Mouse (Mus musculus) hindbrain, postnatal 0 days (tissue): ENCODE results near the gene Tnfsfm13. TPM values are rescaled to one million over a fixed set of nuclear protein-coding genes. Genes with fewer than 3 reads are reported as not detected.
"Not testable (repeated sequence)": the region's sequence is repeated elsewhere in the genome, so short reads cannot be mapped to it uniquely, and the experiment has no call there.

Experiments
- ATAC-seq: fragments of 200-750 bp; cut with Nextera tagmentation; 2 replicates; pipeline ENCODE4 v1.8.0; 2017; ENCODE audit warnings: mild to moderate bottlenecking, moderate TSS enrichment, moderate library complexity
- DNase-seq: peaks from one replicate; pipeline ENCODE4 v3.0.0-alpha.2; 2015; ENCODE audit warnings: low spot score
- H3K27ac ChIP-seq: fragments of 300-500 bp; sonication (generic); 2 replicates; pipeline ENCODE4 v1.5.1; 2014; ENCODE audit warnings: mild to moderate bottlenecking
- H3K27me3 ChIP-seq: fragments of 300-500 bp; sonication (generic); 2 replicates; pipeline ENCODE4 v1.6.1; 2014; ENCODE audit warnings: low read length, mixed read lengths; ENCODE audit not compliant: insufficient read depth
- H3K36me3 ChIP-seq: fragments of 300-500 bp; sonication (generic); 2 replicates; pipeline ENCODE4 v1.6.1; 2014; ENCODE audit warnings: low read length, mixed read lengths; ENCODE audit not compliant: insufficient read depth
- H3K4me1 ChIP-seq: fragments of 300-500 bp; sonication (generic); 2 replicates; pipeline ENCODE4 v1.6.1; 2014; ENCODE audit warnings: antibody characterized with exemption, low read length, mixed read lengths; ENCODE audit not compliant: insufficient read depth
- H3K4me2 ChIP-seq: fragments of 300-500 bp; sonication (generic); 2 replicates; pipeline ENCODE4 v1.6.1; 2014; ENCODE audit warnings: low read depth, mild to moderate bottlenecking, low read length, moderate library complexity, mixed read lengths
- H3K4me3 ChIP-seq: fragments of 300-500 bp; sonication (generic); 2 replicates; pipeline ENCODE4 v1.5.1; 2014; ENCODE audit warnings: low read length
- H3K9ac ChIP-seq: fragments of 300-500 bp; sonication (generic); replicated peaks from 2 replicates; pipeline ENCODE4 v1.6.1; 2014; ENCODE audit warnings: mild to moderate bottlenecking, low read length, moderate library complexity, mixed read lengths
- H3K9me3 ChIP-seq: fragments of 300-500 bp; sonication (generic); 2 replicates; pipeline ENCODE4 v1.6.1; 2016; ENCODE audit warnings: low read length, mixed read lengths
- CTCF ChIP-seq: IDR thresholded peaks from 2 replicates; pipeline ENCODE4 v1.5.1; 2016; ENCODE audit warnings: antibody characterized with exemption, control low read depth, low read depth
- WGBS: fragments of 180-500 bp; shearing (Covaris S2); extraction: QIAGEN DNeasy Blood & Tissue Kit; methylation state at CpG from one replicate; pipeline ENCODE4 v1.1.7; 2014; 5-methylcytosine and 5-hydroxymethylcytosine counted together
- polyA plus RNA-seq: library from polyadenylated mRNA; unstranded; fragments of >200 nt; fragmentation: Nextera tagmentation; extraction: Ambion mirVana; gene quantifications from 2 replicates; pipeline ENCODE4 v1.2.1, GENCODE M21; 2015
- total RNA-seq: library from RNA; depleted of rRNA; stranded (reverse); fragments of >200 nt; gene quantifications from 2 replicates; pipeline ENCODE4 v1.2.3, GENCODE M21; 2014; rRNA removed

Tnfsfm13 gene
- total RNA-seq = 0.94 and 4.6 TPM in 2 replicates
- 2.0 and 2.8 TPM in 2 replicates for polyA plus RNA-seq

- peak; percentile 51 for DNase-seq
- Histone ChIP-seq H3K4me1 (no peaks in the 10 kb centered on the region; the same call in 1 of the 2 replicates), H3K27me3 (no peaks in the 10 kb centered on the region), H3K9ac (peak within 1 kb of the TSS; percentile 69), H3K9me3 (no peaks in the 10 kb centered on the region), H3K36me3 (no peaks in the 10 kb centered on the region), H3K27ac (peak within 1 kb of the TSS; percentile 49; the same call in 1 of the 2 replicates), H3K4me2 (peak within 1 kb of the TSS; percentile 86), H3K4me3 (peak within 1 kb of the TSS; percentile 46)
- no peak for TF ChIP-seq CTCF
- peak; percentile 70 for ATAC-seq
- 1% methylated on average over 32 of the region's 41 CpGs for WGBS
Observed at GRCm38 (mm10) chr11:69695361-69696181, at the start of gene Tnfsfm13, which contains the start of gene Tnfsf12. Gene Tnfsfm13, minus strand, starts transcription at chr11:69696098. Gene Tnfsf12, minus strand, starts transcription at chr11:69695849.

DNA sequence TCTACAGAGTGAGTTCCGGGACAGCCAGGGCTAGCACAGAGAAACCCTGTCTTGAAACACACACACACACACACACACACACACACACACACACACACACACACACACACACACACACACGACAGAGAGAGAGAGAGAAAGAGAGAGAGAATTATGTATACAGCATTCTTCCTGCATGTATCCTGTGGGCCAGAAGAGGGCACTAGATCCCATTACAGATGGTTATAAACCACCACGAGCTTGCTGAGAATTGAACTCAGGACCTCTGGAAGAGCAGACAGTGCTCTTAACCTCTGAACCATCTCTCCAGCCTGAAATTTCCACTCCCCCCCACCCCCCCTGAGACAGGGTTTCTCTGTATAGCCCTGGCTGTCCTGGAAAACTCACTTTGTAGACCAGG, 35.5 kb upstream of the Tnfsfm13 start:
- TF ChIP-seq CTCF = peak; percentile 9; the same call in 1 of the 2 replicates
- 82% methylated on average over 2 of the region's 3 CpGs for WGBS
- H3K9ac ChIP-seq, ATAC-seq, H3K4me3 ChIP-seq, H3K27me3 ChIP-seq, DNase-seq, H3K27ac ChIP-seq, H3K9me3 ChIP-seq, H3K4me2 ChIP-seq, H3K4me1 ChIP-seq: not testable (repeated sequence)
- H3K36me3 ChIP-seq = peaks cover 24% of the 10 kb centered on the region

- no peaks in the 10 kb centered on the region for H3K4me1 ChIP-seq
- no peaks in the 10 kb centered on the region for H3K27me3 ChIP-seq
- H3K4me3 ChIP-seq = no peak overlapping the region
- ATAC-seq = no peak
- no peak overlapping the region for H3K27ac ChIP-seq
- 14% methylated on average over 3 of the region's 3 CpGs for WGBS
- DNase-seq = peak; percentile 69
- TF ChIP-seq CTCF = peak; percentile 54
- H3K36me3 ChIP-seq = peaks cover 2% of the 10 kb centered on the region
- no peak overlapping the region for H3K9ac ChIP-seq
- no peaks in the 10 kb centered on the region for H3K9me3 ChIP-seq
- no peak overlapping the region for H3K4me2 ChIP-seq
Observed at GRCm38 (mm10) chr11:69729063-69729462, 33.2 kb upstream of the Tnfsfm13 start.

DNA sequence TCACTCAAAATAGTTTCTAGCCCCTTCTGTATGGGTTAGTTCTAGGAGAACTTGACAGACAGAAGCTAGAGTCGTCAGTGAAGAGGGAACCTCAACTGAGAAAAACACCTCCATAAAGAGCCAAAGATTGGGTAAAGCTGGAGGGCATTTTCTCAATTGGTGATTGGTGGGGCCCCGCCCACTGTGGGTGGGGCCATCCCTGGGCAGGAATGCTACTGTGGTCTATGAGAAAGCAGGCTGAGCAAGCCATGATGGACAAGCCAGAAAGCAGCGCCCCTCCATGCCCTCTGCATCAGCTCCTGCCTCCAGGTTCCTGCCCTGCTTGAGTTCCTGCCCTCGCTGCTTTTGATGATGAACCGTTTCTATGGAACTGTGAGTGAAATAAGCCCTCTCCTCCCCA, 30.1 kb upstream of the Tnfsfm13 start:
- Histone ChIP-seq H3K36me3 (no peaks in the 10 kb centered on the region), H3K27me3 (no peaks in the 10 kb centered on the region), H3K4me2 (no peak overlapping the region), H3K9ac (no peak overlapping the region), H3K4me1 (no peaks in the 10 kb centered on the region), H3K27ac (no peak overlapping the region), H3K9me3 (no peaks in the 10 kb centered on the region), H3K4me3 (no peak overlapping the region)
- ATAC-seq (no peak), DNase-seq (no peak)
- 44% methylated on average over 5 of the region's 5 CpGs for WGBS
- TF ChIP-seq CTCF = no peak

- no peaks in the 10 kb centered on the region for H3K27me3 ChIP-seq
- no peak overlapping the region for H3K9ac ChIP-seq
- H3K4me2 ChIP-seq = no peak overlapping the region
- 41% methylated on average over 2 of the region's 2 CpGs for WGBS
- H3K4me3 ChIP-seq = no peak overlapping the region
- H3K27ac ChIP-seq = no peak overlapping the region
- DNase-seq (no peak), ATAC-seq (no peak)
- no peaks in the 10 kb centered on the region for H3K9me3 ChIP-seq
- H3K4me1 ChIP-seq = no peaks in the 10 kb centered on the region
- TF ChIP-seq CTCF = no peak
- H3K36me3 ChIP-seq = no peaks in the 10 kb centered on the region
Observed at GRCm38 (mm10) chr11:69723074-69723473, 27.2 kb upstream of the Tnfsfm13 start.

GRCm38 (mm10) chr11:69720852-69721251, 25.0 kb upstream of the Tnfsfm13 start:
- 86% methylated on average over 6 of the region's 6 CpGs for WGBS
- H3K9me3 ChIP-seq = no peaks in the 10 kb centered on the region
- H3K36me3 ChIP-seq = no peaks in the 10 kb centered on the region
- H3K4me3 ChIP-seq = no peak overlapping the region
- no peak for TF ChIP-seq CTCF
- no peak for ATAC-seq
- no peak overlapping the region for H3K9ac ChIP-seq
- H3K27me3 ChIP-seq = no peaks in the 10 kb centered on the region
- DNase-seq = no peak
- H3K4me2 ChIP-seq = no peak overlapping the region
- H3K27ac ChIP-seq = no peak overlapping the region
- H3K4me1 ChIP-seq = no peaks in the 10 kb centered on the region

DNA sequence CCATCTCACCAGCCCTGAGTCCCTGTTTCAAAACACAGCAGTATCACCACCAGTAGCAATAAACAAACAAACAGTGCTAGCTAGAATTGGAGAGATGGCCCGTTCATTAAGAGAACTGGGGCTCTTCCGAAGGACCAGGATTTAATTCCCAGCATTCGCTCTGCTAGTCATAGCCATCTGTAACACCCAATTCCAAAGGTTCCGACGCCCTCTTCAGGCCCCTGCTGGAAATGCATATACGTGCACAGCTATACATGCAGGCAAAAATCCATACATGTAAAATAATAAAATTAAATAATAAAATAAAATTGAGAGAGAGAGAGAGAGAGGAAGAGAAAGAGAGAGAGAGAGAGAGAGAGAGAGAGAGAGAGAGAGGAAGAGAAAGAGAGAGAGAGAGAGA, 23.5 kb upstream of the Tnfsfm13 start:
- DNase-seq (no peak), ATAC-seq (no peak)
- 75% methylated on average over 6 of the region's 6 CpGs for WGBS
- H3K4me2 ChIP-seq = no peak overlapping the region
- H3K4me1 ChIP-seq = no peaks in the 10 kb centered on the region
- TF ChIP-seq CTCF = no peak
- no peak overlapping the region for H3K9ac ChIP-seq
- no peaks in the 10 kb centered on the region for H3K27me3 ChIP-seq
- no peak overlapping the region for H3K4me3 ChIP-seq
- H3K36me3 ChIP-seq = no peaks in the 10 kb centered on the region
- no peak overlapping the region for H3K27ac ChIP-seq
- no peaks in the 10 kb centered on the region for H3K9me3 ChIP-seq
